Mouse (Mus musculus) spleen, adult 2 months (tissue): ENCODE data around the gene Cdc14b.

Source experiments
- CTCF ChIP-seq: fragments of 200-500 bp; IDR thresholded peaks from 2 replicates; pipeline ENCODE4 v1.5.1; 2011; ENCODE audit warnings: mild to moderate bottlenecking, inconsistent platforms; ENCODE audit not compliant: insufficient read depth, insufficient read length, insufficient replicate concordance; ENCODE audit errors: extremely low read depth
- POLR2A ChIP-seq: fragments of 200-500 bp; IDR thresholded peaks from 2 replicates; pipeline ENCODE4 v1.6.1; 2011; ENCODE audit warnings: low read depth, low read length, inconsistent platforms

- TF ChIP-seq CTCF (no peak), POLR2A (no peak)
These were observed 90.7 kb downstream of the Cdc14b start for GRCm38 (mm10) chr13:64184361-64184760.
